Mouse (Mus musculus) T-cell, adult 2 months (primary cell): Measurements from ENCODE around the gene E2f7.

Source experiments
- DNase-seq: peaks from one replicate; pipeline ENCODE4 v3.0.0; 2022; ENCODE audit warnings: low spot score

Gene E2f7

GRCm38 (mm10) chr10:110744686-110745639, at the start of gene E2f7:
Gene E2f7, plus strand, starts transcription at chr10:110745439.
- peak; percentile 88 for DNase-seq

- no peak for DNase-seq
Observed at GRCm38 (mm10) chr10:110701276-110701675, 44.0 kb upstream of the E2f7 start.

GRCm38 (mm10) chr10:110705672-110706071, 39.6 kb upstream of the E2f7 start:
- DNase-seq, result no peak

GRCm38 (mm10) chr10:110707390-110708113, 37.7 kb upstream of the E2f7 start:
- DNase-seq, result no peak

- no peak for DNase-seq
Observed at GRCm38 (mm10) chr10:110716887-110717286, 28.4 kb upstream of the E2f7 start.

- no peak for DNase-seq
Observed at GRCm38 (mm10) chr10:110726431-110726830, 18.8 kb upstream of the E2f7 start.

- peak; percentile 4 for DNase-seq
Observed at GRCm38 (mm10) chr10:110727816-110728215, 17.4 kb upstream of the E2f7 start.

GRCm38 (mm10) chr10:110733343-110733742, 11.9 kb upstream of the E2f7 start:
- DNase-seq, result peak; percentile 45

- no peak for DNase-seq
Observed at GRCm38 (mm10) chr10:110743701-110744100, 1.5 kb upstream of the E2f7 start.

GRCm38 (mm10) chr10:110744120-110744519, 1.1 kb upstream of the E2f7 start:
- no peak for DNase-seq

GRCm38 (mm10) chr10:110745640-110746032, 397 bp downstream of the E2f7 start:
- DNase-seq, result no peak

- DNase-seq, result no peak
Observed at GRCm38 (mm10) chr10:110749081-110749480, 3.8 kb downstream of the E2f7 start.

- DNase-seq, result no peak
Observed at GRCm38 (mm10) chr10:110749510-110750305, 4.5 kb downstream of the E2f7 start.

GRCm38 (mm10) chr10:110752849-110753248, 7.6 kb downstream of the E2f7 start:
- no peak for DNase-seq

- DNase-seq, result no peak
Observed at GRCm38 (mm10) chr10:110755556-110755955, 10.3 kb downstream of the E2f7 start.

- DNase-seq, result no peak
Observed at GRCm38 (mm10) chr10:110756271-110756793, 11.1 kb downstream of the E2f7 start.

- peak; percentile 31 for DNase-seq
Observed at GRCm38 (mm10) chr10:110760552-110760951, 15.3 kb downstream of the E2f7 start.

- DNase-seq, result no peak
Observed at GRCm38 (mm10) chr10:110762134-110762884, 17.1 kb downstream of the E2f7 start.

GRCm38 (mm10) chr10:110763416-110763815, 18.2 kb downstream of the E2f7 start:
- DNase-seq, result no peak

- no peak for DNase-seq
Observed at GRCm38 (mm10) chr10:110769538-110769937, 24.3 kb downstream of the E2f7 start.

GRCm38 (mm10) chr10:110773201-110773600, 28.0 kb downstream of the E2f7 start:
- no peak for DNase-seq
